ENCODE assay signal across 8 mouse cellular contexts in genomic region chr19:32292067-32292739, GRCm38 (mm10).
DNase-seq lines count a peak whose midpoint lies in the region; ATAC-seq lines count a peak whose summit lies in the region.

No protein-coding gene starts in this region.

- 70% methylated on average over 12 of the region's 12 CpGs for WGBS in hindbrain, embryonic 16.5 days
- WGBS in hindbrain, embryonic 13.5 days = 83% methylated on average over 12 of the region's 12 CpGs
- 50% methylated on average over 11 of the region's 12 CpGs for WGBS in macrophage (ENCODE audit: missing documents)
- 75% methylated on average over 12 of the region's 12 CpGs for WGBS in midbrain, embryonic 16.5 days

- 0 out of 2 replicates have a peak, but pooled peaks have one; percentile 21 for ATAC-seq in hindbrain, embryonic 16.5 days
- no peak for ATAC-seq in hindbrain, embryonic 13.5 days (ENCODE audit: low FRiP score)
- no peak for ATAC-seq in midbrain, embryonic 16.5 days

- no peaks in the 10 kb centered on the region for H3K27me3 ChIP-seq in hindbrain, embryonic 16.5 days (replicated peaks; ENCODE audit: control insufficient read depth, insufficient read depth, low read length)
- H3K27me3 ChIP-seq in hindbrain, embryonic 13.5 days = no peaks in the 10 kb centered on the region
- H3K27me3 ChIP-seq in midbrain, embryonic 16.5 days (ENCODE audit: control insufficient read depth, insufficient read depth, low read depth, low read length) = no peaks in the 10 kb centered on the region

- H3K36me3 ChIP-seq in hindbrain, embryonic 16.5 days (ENCODE audit: control insufficient read depth, insufficient read depth, low read length) = no peaks in the 10 kb centered on the region
- H3K36me3 ChIP-seq in hindbrain, embryonic 13.5 days = no peaks in the 10 kb centered on the region
- no peaks in the 10 kb centered on the region for H3K36me3 ChIP-seq in macrophage (ENCODE audit: inconsistent target)
- H3K36me3 ChIP-seq in midbrain, embryonic 16.5 days (ENCODE audit: control insufficient read depth, insufficient read depth, low read length) = no peaks in the 10 kb centered on the region

- no peak overlapping the region for H3K4me3 ChIP-seq in hindbrain, embryonic 16.5 days (ENCODE audit: low read length)
- H3K4me3 ChIP-seq in hindbrain, embryonic 13.5 days = no peak overlapping the region
- peak overlapping the region; percentile 26; the same call in 1 of the 2 replicates for H3K4me3 ChIP-seq in macrophage (ENCODE audit: inconsistent target)
- H3K4me3 ChIP-seq in midbrain, embryonic 16.5 days (ENCODE audit: low read depth, low read length) = no peak overlapping the region

- H3K4me2 ChIP-seq in hindbrain, embryonic 16.5 days (ENCODE audit: low read length) = no peak overlapping the region
- H3K4me2 ChIP-seq in hindbrain, embryonic 13.5 days = no peak overlapping the region
- no peak overlapping the region for H3K4me2 ChIP-seq in midbrain, embryonic 16.5 days (ENCODE audit: low read length)

- H3K9ac ChIP-seq in hindbrain, embryonic 16.5 days (ENCODE audit: low read depth, low read length) = no peak overlapping the region
- H3K9ac ChIP-seq in hindbrain, embryonic 13.5 days = no peak overlapping the region
- H3K9ac ChIP-seq in midbrain, embryonic 16.5 days (ENCODE audit: low read depth, low read length) = no peak overlapping the region

- no peak overlapping the region for H3K27ac ChIP-seq in hindbrain, embryonic 16.5 days (ENCODE audit: low read depth, low read length)
- H3K27ac ChIP-seq in hindbrain, embryonic 13.5 days = no peak overlapping the region
- H3K27ac ChIP-seq in macrophage = peak overlapping the region; percentile 68
- H3K27ac ChIP-seq in midbrain, embryonic 16.5 days (ENCODE audit: low read length) = no peak overlapping the region

- peak; percentile 58 for DNase-seq in adipocyte (ENCODE audit: low spot score)
- peak; percentile 27 for DNase-seq in gastrocnemius, postnatal 10 days
- peak; percentile 29 for DNase-seq in kidney, adult 11 months
- DNase-seq in spleen, postnatal 4 days (ENCODE audit: low spot score in 2 of 2) = no peak

- H3K9me3 ChIP-seq in hindbrain, embryonic 16.5 days (ENCODE audit: control insufficient read depth, low read length) = no peaks in the 10 kb centered on the region
- H3K9me3 ChIP-seq in hindbrain, embryonic 13.5 days = no peaks in the 10 kb centered on the region
- H3K9me3 ChIP-seq in midbrain, embryonic 16.5 days (replicated peaks; ENCODE audit: control insufficient read depth, low read length, poor library complexity, severe bottlenecking) = no peaks in the 10 kb centered on the region

- no peaks in the 10 kb centered on the region; the same call in 1 of the 2 replicates for H3K4me1 ChIP-seq in hindbrain, embryonic 16.5 days (ENCODE audit: control insufficient read depth, insufficient read depth, low read depth, low read length)
- peaks cover 13% of the 10 kb centered on the region; the same call in 1 of the 2 replicates for H3K4me1 ChIP-seq in hindbrain, embryonic 13.5 days (replicated peaks)
- no peaks in the 10 kb centered on the region for H3K4me1 ChIP-seq in midbrain, embryonic 16.5 days (ENCODE audit: control insufficient read depth, insufficient read depth, low read length)

- no peaks in the 10 kb centered on the region for H3K79me2 ChIP-seq in macrophage (ENCODE audit: inconsistent target)

Comparison
In these comparisons a context has a peak if more than half of its experiments do, and no peak if none do; other contexts are left out.
1. DNase-seq: peak in adipocyte (single experiment), gastrocnemius, postnatal 10 days (single experiment) and kidney, adult 11 months (single experiment); none in spleen, postnatal 4 days (0 of 2).